Mouse (Mus musculus) testis, adult 2 months (tissue): Measurements from ENCODE around the gene Diras1.

Source experiments
- CTCF ChIP-seq: fragments of 200-500 bp; IDR thresholded peaks from 2 replicates; pipeline ENCODE4 v1.5.1; 2012; ENCODE audit warnings: low read depth, mild to moderate bottlenecking, inconsistent platforms, low read length, moderate library complexity; ENCODE audit not compliant: control insufficient read depth, insufficient read depth, insufficient replicate concordance
- POLR2A ChIP-seq: fragments of 200-500 bp; IDR thresholded peaks from 2 replicates; pipeline ENCODE4 v1.6.1; 2012; ENCODE audit warnings: low read depth, mild to moderate bottlenecking, inconsistent platforms, low read length, moderate library complexity; ENCODE audit not compliant: control insufficient read depth

DNA sequence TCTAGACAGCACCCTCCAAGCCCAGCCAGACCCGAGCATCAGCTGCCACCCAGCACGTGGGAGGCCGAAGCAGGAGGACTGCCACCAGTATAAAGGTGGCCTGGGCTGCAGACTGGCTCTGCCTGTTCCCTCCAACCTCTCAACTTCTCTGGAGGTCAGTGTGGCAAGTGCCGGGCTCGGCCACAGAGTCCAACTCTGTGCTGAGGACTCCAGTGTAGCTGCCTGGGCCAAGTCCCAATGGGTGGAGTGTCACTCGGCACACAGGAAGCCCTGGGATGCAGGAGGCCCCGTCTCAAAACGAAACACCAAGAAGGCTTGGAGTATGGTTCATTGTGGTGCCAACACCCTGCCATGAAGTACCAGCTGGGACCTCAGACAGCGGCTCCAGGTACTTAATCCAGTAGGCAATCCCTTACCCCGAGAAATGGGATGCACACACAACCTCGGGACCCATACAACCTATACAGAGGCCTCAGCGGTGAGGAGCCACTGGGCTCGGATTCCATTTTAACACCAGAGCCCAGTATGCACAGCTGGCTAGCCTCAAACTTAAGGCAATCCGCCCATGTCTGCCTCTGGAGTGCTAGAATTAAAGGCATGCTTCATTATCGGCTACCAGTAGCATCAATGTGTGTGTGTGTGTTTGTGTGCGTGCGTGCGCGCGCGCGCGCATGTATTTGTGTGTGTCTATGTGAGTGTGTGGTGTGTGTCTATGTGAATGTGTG is 32.1 kb upstream of the Diras1 start:
- TF ChIP-seq CTCF (no peak), POLR2A (no peak)
